Comparison of ENCODE assay signal across 18 mouse cellular contexts in genomic region chr16:57302792-57303698, GRCm38 (mm10). TPM values are rescaled to one million over a fixed set of nuclear protein-coding genes. Genes with fewer than 3 reads are reported as not detected.
DNase-seq lines count a peak whose midpoint lies in the region; ATAC-seq and TF ChIP-seq lines count a peak whose summit lies in the region.
"Had no signal": no experiment of that assay in that cellular context is flagged by ENCODE, and none has a peak within 500 bp of the region (broad histone marks: within the 10 kb centered on the region; RNA-seq: fewer than 3 reads in every experiment).

No protein-coding gene starts in this region.

- H3K27ac ChIP-seq in midbrain, embryonic 16.5 days (ENCODE audit: low read length) = no peak overlapping the region
- H3K27ac ChIP-seq in midbrain, embryonic 10.5 days (replicated peaks) = no peak overlapping the region
- H3K27ac ChIP-seq in forebrain, embryonic 13.5 days = no peak overlapping the region
- H3K27ac ChIP-seq in hindbrain, postnatal 0 days = no peak overlapping the region
- no peak overlapping the region for H3K27ac ChIP-seq in thymus, adult 2 months (ENCODE audit: control insufficient read depth, insufficient read depth, low read length)
- H3K27ac ChIP-seq: liver, embryonic 12.5 days; midbrain, embryonic 12.5 days had no signal

- H3K27me3 ChIP-seq in midbrain, embryonic 16.5 days (ENCODE audit: control insufficient read depth, insufficient read depth, low read depth, low read length) = no peaks in the 10 kb centered on the region
- H3K27me3 ChIP-seq in midbrain, embryonic 10.5 days (ENCODE audit: low read depth, poor library complexity, severe bottlenecking) = no peaks in the 10 kb centered on the region
- H3K27me3 ChIP-seq in forebrain, embryonic 13.5 days = no peaks in the 10 kb centered on the region
- no peaks in the 10 kb centered on the region for H3K27me3 ChIP-seq in hindbrain, postnatal 0 days (ENCODE audit: insufficient read depth, low read length)
- H3K27me3 ChIP-seq in thymus, adult 2 months (ENCODE audit: control insufficient read depth, insufficient read depth, low read length) = no peaks in the 10 kb centered on the region
- H3K27me3 ChIP-seq: liver, embryonic 12.5 days; midbrain, embryonic 12.5 days had no signal

- H3K4me3 ChIP-seq in midbrain, embryonic 16.5 days (ENCODE audit: low read depth, low read length) = no peak overlapping the region
- H3K4me3 ChIP-seq in midbrain, embryonic 10.5 days = no peak overlapping the region
- no peak overlapping the region for H3K4me3 ChIP-seq in forebrain, embryonic 13.5 days
- H3K4me3 ChIP-seq in hindbrain, postnatal 0 days (ENCODE audit: low read length) = no peak overlapping the region
- H3K4me3 ChIP-seq in thymus, adult 2 months (ENCODE audit: control insufficient read depth, insufficient read depth, low read length) = no peak overlapping the region
- H3K4me3 ChIP-seq: liver, embryonic 12.5 days; midbrain, embryonic 12.5 days had no signal

- no peak for TF ChIP-seq CTCF in hindbrain, postnatal 0 days (IDR thresholded peaks at IDR 0.05; ENCODE audit: low read depth)
- TF ChIP-seq CTCF in thymus, adult 2 months (IDR thresholded peaks at IDR 0.05; ENCODE audit: borderline replicate concordance, control insufficient read depth, extremely low read depth, insufficient read depth, low read length, poor library complexity) = no peak

- TF ChIP-seq POLR2A in thymus, adult 2 months (IDR thresholded peaks at IDR 0.05; ENCODE audit: control insufficient read depth, extremely low read depth, insufficient read depth, low read length, poor library complexity) = no peak

- no peak for DNase-seq in midbrain, embryonic 10.5 days (ENCODE audit: low spot score)
- DNase-seq in hindbrain, postnatal 0 days (ENCODE audit: low spot score) = peak; percentile 39
- no peak for DNase-seq in lung, postnatal 10 days
- DNase-seq in ovary, postnatal 10 days (ENCODE audit: low spot score) = no peak
- DNase-seq in thymus, adult 2 months = no peak
- DNase-seq: adrenal gland, postnatal 25 days; cerebellum, postnatal 14 days; gastrocnemius, postnatal 10 days; heart, postnatal 4 days; kidney, adult 2 months; layer of hippocampus, postnatal 36 days had no signal

- H3K4me1 ChIP-seq in midbrain, embryonic 16.5 days (ENCODE audit: control insufficient read depth, insufficient read depth, low read length) = no peaks in the 10 kb centered on the region; the same call in 1 of the 2 replicates
- H3K4me1 ChIP-seq in midbrain, embryonic 10.5 days = peaks cover 8% of the 10 kb centered on the region
- H3K4me1 ChIP-seq in forebrain, embryonic 13.5 days = no peaks in the 10 kb centered on the region
- no peaks in the 10 kb centered on the region for H3K4me1 ChIP-seq in hindbrain, postnatal 0 days (ENCODE audit: insufficient read depth, low read length)
- peaks cover 4% of the 10 kb centered on the region for H3K4me1 ChIP-seq in thymus, adult 2 months (replicated peaks; ENCODE audit: control insufficient read depth, insufficient read depth, low read length)
- H3K4me1 ChIP-seq: liver, embryonic 12.5 days; midbrain, embryonic 12.5 days had no signal

- H3K4me2 ChIP-seq in midbrain, embryonic 16.5 days (ENCODE audit: low read length) = no peak overlapping the region
- no peak overlapping the region for H3K4me2 ChIP-seq in forebrain, embryonic 13.5 days
- H3K4me2 ChIP-seq in hindbrain, postnatal 0 days (ENCODE audit: low read depth, low read length) = no peak overlapping the region
- H3K4me2 ChIP-seq: heart, embryonic 11.5 days; liver, embryonic 12.5 days; midbrain, embryonic 12.5 days had no signal

- ATAC-seq in midbrain, embryonic 16.5 days = peak; percentile 60; the same call in 1 of the 2 replicates
- 0 out of 2 replicates have a peak, but pooled peaks have one; percentile 10 for ATAC-seq in forebrain, embryonic 13.5 days
- peak; percentile 71; the same call in 1 of the 2 replicates for ATAC-seq in hindbrain, postnatal 0 days
- ATAC-seq: liver, embryonic 12.5 days; lung, postnatal 0 days had no signal

- 69% methylated on average over 25 of the region's 25 CpGs for WGBS in midbrain, embryonic 16.5 days
- WGBS in midbrain, embryonic 10.5 days = 80% methylated on average over 25 of the region's 25 CpGs
- WGBS in forebrain, embryonic 13.5 days = 71% methylated on average over 25 of the region's 25 CpGs
- 57% methylated on average over 25 of the region's 25 CpGs for WGBS in hindbrain, postnatal 0 days
- WGBS in thymus, adult 2 months = 94% methylated on average over 25 of the region's 25 CpGs

- H3K36me3 ChIP-seq in midbrain, embryonic 16.5 days (ENCODE audit: control insufficient read depth, insufficient read depth, low read length) = no peaks in the 10 kb centered on the region
- no peaks in the 10 kb centered on the region for H3K36me3 ChIP-seq in midbrain, embryonic 10.5 days
- no peaks in the 10 kb centered on the region for H3K36me3 ChIP-seq in forebrain, embryonic 13.5 days (ENCODE audit: poor library complexity, severe bottlenecking)
- no peaks in the 10 kb centered on the region for H3K36me3 ChIP-seq in hindbrain, postnatal 0 days (ENCODE audit: insufficient read depth, low read length)
- H3K36me3 ChIP-seq in thymus, adult 2 months (ENCODE audit: control insufficient read depth, insufficient read depth, low read length) = no peaks in the 10 kb centered on the region
- H3K36me3 ChIP-seq: liver, embryonic 12.5 days; midbrain, embryonic 12.5 days had no signal

- no peaks in the 10 kb centered on the region for H3K9me3 ChIP-seq in midbrain, embryonic 16.5 days (replicated peaks; ENCODE audit: control insufficient read depth, low read length, poor library complexity, severe bottlenecking)
- H3K9me3 ChIP-seq in midbrain, embryonic 10.5 days (replicated peaks) = no peaks in the 10 kb centered on the region
- no peaks in the 10 kb centered on the region for H3K9me3 ChIP-seq in forebrain, embryonic 13.5 days (replicated peaks)
- no peaks in the 10 kb centered on the region for H3K9me3 ChIP-seq in hindbrain, postnatal 0 days (ENCODE audit: low read length)
- H3K9me3 ChIP-seq: G1E; liver, embryonic 12.5 days; midbrain, embryonic 12.5 days had no signal

- H3K9ac ChIP-seq in midbrain, embryonic 16.5 days (ENCODE audit: low read depth, low read length) = no peak overlapping the region
- no peak overlapping the region for H3K9ac ChIP-seq in forebrain, embryonic 13.5 days
- H3K9ac ChIP-seq in hindbrain, postnatal 0 days (replicated peaks; ENCODE audit: low read length) = no peak overlapping the region
- H3K9ac ChIP-seq: liver, embryonic 12.5 days; midbrain, embryonic 12.5 days had no signal

RNA-seq across cellular contexts. Expression of gene Tmem30c, which starts 10.4 kb away (rescaled TPM):
- polyA plus RNA-seq in midbrain, embryonic 16.5 days (2015; fragmentation: Nextera tagmentation; extraction: Ambion mirVana) = 0.44 and 0.63 TPM in 2 replicates
- 0.09 TPM in 2 replicates for polyA plus RNA-seq in midbrain, embryonic 10.5 days (2016; fragmentation: Nextera tagmentation; extraction: Ambion mirVana)
- 0.20 and 0.26 TPM in 2 replicates for polyA plus RNA-seq in forebrain, embryonic 13.5 days (2015; fragmentation: Nextera tagmentation; extraction: Ambion mirVana)
- total RNA-seq in hindbrain, postnatal 0 days (2014; rRNA removed) = 0.73 TPM in 1 of 2 replicates, not detected in the other
- polyA plus RNA-seq in hindbrain, postnatal 0 days (2015; fragmentation: Nextera tagmentation; extraction: Ambion mirVana) = 0.14 and 0.24 TPM in 2 replicates
- polyA plus RNA-seq in thymus, adult 2 months (2012; rRNA removed) = not detected in 2 replicates
- total RNA-seq: adrenal gland, postnatal 25 days; gastrocnemius, postnatal 10 days; heart, postnatal 4 days had no signal
- polyA plus RNA-seq: G1E; kidney, adult 2 months; liver, embryonic 12.5 days had no signal

RNA-seq across cellular contexts. Expression of gene Filip1l, which starts 49.8 kb away (rescaled TPM):
- polyA plus RNA-seq in midbrain, embryonic 16.5 days (2015; fragmentation: Nextera tagmentation; extraction: Ambion mirVana) = 2.2 TPM in 2 replicates
- 6.7 and 7.0 TPM in 2 replicates for polyA plus RNA-seq in midbrain, embryonic 10.5 days (2016; fragmentation: Nextera tagmentation; extraction: Ambion mirVana)
- polyA plus RNA-seq in forebrain, embryonic 13.5 days (2015; fragmentation: Nextera tagmentation; extraction: Ambion mirVana) = 1.9 and 2.6 TPM in 2 replicates
- 0.86 and 1.0 TPM in 2 replicates for total RNA-seq in hindbrain, postnatal 0 days (2014; rRNA removed)
- polyA plus RNA-seq in hindbrain, postnatal 0 days (2015; fragmentation: Nextera tagmentation; extraction: Ambion mirVana) = 1.8 and 2.1 TPM in 2 replicates
- 4.3 and 4.5 TPM in 2 replicates for polyA plus RNA-seq in thymus, adult 2 months (2012; rRNA removed)

Comparison
In these comparisons a context has a peak if more than half of its experiments do, and no peak if none do; other contexts are left out.
1. ATAC-seq: peak in every context shown above with its lines; median percentile 71 in hindbrain, postnatal 0 days; 60 in midbrain, embryonic 16.5 days; 10 in forebrain, embryonic 13.5 days.